Mouse (Mus musculus) heart, postnatal 0 days (tissue): ENCODE results near the gene Lck. TPM values are rescaled to one million over a fixed set of nuclear protein-coding genes. Genes with fewer than 3 reads are reported as not detected.

Experiments
- ATAC-seq: fragments of 200-750 bp; cut with Nextera tagmentation; 2 replicates; pipeline ENCODE4 v1.8.0; 2017; ENCODE audit warnings: low read depth, moderate number of reproducible peaks, moderate library complexity; ENCODE audit not compliant: insufficient read depth
- DNase-seq: peaks from one replicate; pipeline ENCODE4 v3.0.0-alpha.2; 2016; ENCODE audit warnings: low spot score
- H3K27ac ChIP-seq: fragments of 300-500 bp; sonication (generic); 2 replicates; pipeline ENCODE4 v1.5.1; 2014; ENCODE audit warnings: low read depth, mild to moderate bottlenecking
- H3K27me3 ChIP-seq: fragments of 300-500 bp; sonication (generic); 2 replicates; pipeline ENCODE4 v1.6.1; 2014; ENCODE audit warnings: low read length, mixed read lengths; ENCODE audit not compliant: control insufficient read depth, insufficient read depth
- H3K36me3 ChIP-seq: fragments of 300-500 bp; sonication (generic); replicated peaks from 2 replicates; pipeline ENCODE4 v1.6.1; 2014; ENCODE audit warnings: low read length, mixed read lengths; ENCODE audit not compliant: control insufficient read depth, insufficient read depth
- H3K4me1 ChIP-seq: fragments of 300-500 bp; sonication (generic); 2 replicates; pipeline ENCODE4 v1.6.1; 2014; ENCODE audit warnings: antibody characterized with exemption; ENCODE audit not compliant: control insufficient read depth, insufficient read depth
- H3K4me2 ChIP-seq: fragments of 300-500 bp; sonication (generic); 2 replicates; pipeline ENCODE4 v1.6.1; 2014; ENCODE audit warnings: low read depth, mild to moderate bottlenecking, low read length, moderate library complexity
- H3K4me3 ChIP-seq: fragments of 300-500 bp; sonication (generic); 2 replicates; pipeline ENCODE4 v1.5.1; 2014; ENCODE audit warnings: low read depth, low read length
- H3K9ac ChIP-seq: fragments of 300-500 bp; sonication (generic); replicated peaks from 2 replicates; pipeline ENCODE4 v1.6.1; 2014; ENCODE audit warnings: low read depth, low read length, mixed read lengths
- H3K9me3 ChIP-seq: fragments of 300-500 bp; sonication (generic); replicated peaks from 2 replicates; pipeline ENCODE4 v1.6.1; 2016; ENCODE audit warnings: low read length; ENCODE audit not compliant: control insufficient read depth
- CTCF ChIP-seq: IDR thresholded peaks from 2 replicates; pipeline ENCODE4 v1.5.1; 2016; ENCODE audit warnings: antibody characterized with exemption, control low read depth, low read depth
- EP300 ChIP-seq: IDR thresholded peaks from 2 replicates; pipeline ENCODE4 v1.6.1; 2016; ENCODE audit warnings: antibody characterized with exemption, low read depth
- WGBS: fragments of 180-500 bp; shearing (Covaris S2); extraction: QIAGEN DNeasy Blood & Tissue Kit; methylation state at CpG from one replicate; pipeline ENCODE4 v1.1.7; 2014; 5-methylcytosine and 5-hydroxymethylcytosine counted together
- microRNA-seq: library from miRNA; unstranded; fragments of <30 nt; microRNA quantifications from one replicate; pipeline ENCODE4, GENCODE M21; 2016
- polyA plus RNA-seq: library from polyadenylated mRNA; unstranded; fragments of >200 nt; fragmentation: Nextera tagmentation; extraction: Ambion mirVana; gene quantifications from 2 replicates; pipeline ENCODE4 v1.2.1, GENCODE M21; 2015
- total RNA-seq: library from RNA; depleted of rRNA; stranded (reverse); fragments of >200 nt; gene quantifications from 2 replicates; pipeline ENCODE4 v1.2.3, GENCODE M21; 2014; ENCODE audit warnings: low replicate concordance; rRNA removed

Gene Lck
- total and polyA plus RNA-seq, 2 experiments from 2014 or later: 0.71 to 2.0 TPM

- Histone ChIP-seq H3K27me3 (no peaks in the 10 kb centered on the region), H3K36me3 (no peaks in the 10 kb centered on the region), H3K4me3 (no peak overlapping the region), H3K27ac (peak overlapping the region; percentile 44), H3K4me1 (peaks cover 32% of the 10 kb centered on the region), H3K9ac (no peak overlapping the region), H3K4me2 (no peak overlapping the region), H3K9me3 (no peaks in the 10 kb centered on the region)
- no peak for ATAC-seq
- WGBS: 28% methylated on average over 3 of the region's 3 CpGs
- TF ChIP-seq CTCF (no peak), EP300 (no peak)
- DNase-seq: no peak
These were observed 74.5 kb downstream of the Lck start for GRCm38 (mm10) chr4:129498941-129499340.

Small RNA genes within 50 kb of the gene (microRNA-seq; reads per million reads assigned to microRNA genes)
- not detected for gene Mir8119

Other genes with a start within 250 kb of the Lck start
- 97.3 and 101 TPM in 2 replicates for gene Rbbp4, start 238.3 kb downstream of the Lck start, total RNA-seq
- gene Rbbp4, start 238.3 kb downstream of the Lck start, polyA plus RNA-seq: 221 and 222 TPM in 2 replicates
- gene Zbtb8os, start 237.9 kb downstream of the Lck start, total RNA-seq: 13.5 and 20.8 TPM in 2 replicates
- 32.2 and 33.7 TPM in 2 replicates for gene Zbtb8os, start 237.9 kb downstream of the Lck start, polyA plus RNA-seq
- gene Zbtb8a, start 195.5 kb downstream of the Lck start, total RNA-seq: 14.0 and 15.4 TPM in 2 replicates
- gene Zbtb8a, start 195.5 kb downstream of the Lck start, polyA plus RNA-seq: 7.0 TPM in 2 replicates
- gene Zbtb8b, start 132.8 kb downstream of the Lck start, total RNA-seq: 1.9 and 3.6 TPM in 2 replicates
- gene Zbtb8b, start 132.8 kb downstream of the Lck start, polyA plus RNA-seq: 1.1 and 1.6 TPM in 2 replicates
- 46.3 and 58.4 TPM in 2 replicates for gene Bsdc1, start 112.1 kb downstream of the Lck start, total RNA-seq
- 18.7 and 20.1 TPM in 2 replicates for gene Bsdc1, start 112.1 kb downstream of the Lck start, polyA plus RNA-seq
- gene Tssk3, start 82.6 kb downstream of the Lck start, total RNA-seq: not detected in 2 replicates
- gene Tssk3, start 82.6 kb downstream of the Lck start, polyA plus RNA-seq: not detected in 2 replicates
- gene Fam229a, start 82.5 kb downstream of the Lck start, total RNA-seq: not detected in 2 replicates
- gene Fam229a, start 82.5 kb downstream of the Lck start, polyA plus RNA-seq: 0.22 and 0.52 TPM in 2 replicates
- 183 and 192 TPM in 2 replicates for gene Marcksl1, start 60.1 kb downstream of the Lck start, total RNA-seq
- gene Marcksl1, start 60.1 kb downstream of the Lck start, polyA plus RNA-seq: 135 and 138 TPM in 2 replicates
- 25.8 and 34.5 TPM in 2 replicates for gene Hdac1, start 30.9 kb downstream of the Lck start, total RNA-seq
- 73.6 and 77.9 TPM in 2 replicates for gene Hdac1, start 30.9 kb downstream of the Lck start, polyA plus RNA-seq
- 4.6 and 6.2 TPM in 2 replicates for gene Fam167b, start 4.9 kb upstream of the Lck start, total RNA-seq
- gene Fam167b, start 4.9 kb upstream of the Lck start, polyA plus RNA-seq: 6.1 and 6.2 TPM in 2 replicates
- 408 and 443 TPM in 2 replicates for gene Eif3i, start 27.0 kb upstream of the Lck start, total RNA-seq
- 169 and 172 TPM in 2 replicates for gene Eif3i, start 27.0 kb upstream of the Lck start, polyA plus RNA-seq
- gene Tmem234, start 27.0 kb upstream of the Lck start, total RNA-seq: 108 and 115 TPM in 2 replicates
- 150 and 161 TPM in 2 replicates for gene Tmem234, start 27.0 kb upstream of the Lck start, polyA plus RNA-seq
- gene Dcdc2b, start 40.6 kb upstream of the Lck start, total RNA-seq: 9.8 TPM in 1 of 2 replicates, not detected in the other
- gene Dcdc2b, start 40.6 kb upstream of the Lck start, polyA plus RNA-seq: 1.5 and 1.9 TPM in 2 replicates
- gene Iqcc, start 45.5 kb upstream of the Lck start, total RNA-seq: 6.3 TPM in 2 replicates
- 23.0 and 26.3 TPM in 2 replicates for gene Iqcc, start 45.5 kb upstream of the Lck start, polyA plus RNA-seq
- gene Ccdc28b, start 50.3 kb upstream of the Lck start, total RNA-seq: 41.9 and 55.1 TPM in 2 replicates
- 58.0 and 58.6 TPM in 2 replicates for gene Ccdc28b, start 50.3 kb upstream of the Lck start, polyA plus RNA-seq
- 28.3 and 28.5 TPM in 2 replicates for gene Txlna, start 67.4 kb upstream of the Lck start, total RNA-seq
- gene Txlna, start 67.4 kb upstream of the Lck start, polyA plus RNA-seq: 22.7 and 23.2 TPM in 2 replicates
- 48.8 and 52.3 TPM in 2 replicates for gene Kpna6, start 99.1 kb upstream of the Lck start, total RNA-seq
- 9.3 and 10.4 TPM in 2 replicates for gene Kpna6, start 99.1 kb upstream of the Lck start, polyA plus RNA-seq
- gene Tmem39b, start 123.2 kb upstream of the Lck start, total RNA-seq: 3.6 and 11.8 TPM in 2 replicates
- gene Tmem39b, start 123.2 kb upstream of the Lck start, polyA plus RNA-seq: 3.9 and 4.1 TPM in 2 replicates
- 43.5 and 47.8 TPM in 2 replicates for gene Khdrbs1, start 168.7 kb upstream of the Lck start, total RNA-seq
- gene Khdrbs1, start 168.7 kb upstream of the Lck start, polyA plus RNA-seq: 42.2 and 44.7 TPM in 2 replicates
- 132 and 176 TPM in 2 replicates for gene Ptp4a2, start 237.6 kb upstream of the Lck start, total RNA-seq
- 407 and 417 TPM in 2 replicates for gene Ptp4a2, start 237.6 kb upstream of the Lck start, polyA plus RNA-seq